Mouse (Mus musculus): ENCODE data around the gene Snx4.

- TF ChIP-seq CTCF (IDR thresholded peaks at IDR 0.05; ENCODE audit: low read depth, low read length) (no peak), GATA1 (IDR thresholded peaks at IDR 0.05; ENCODE audit: borderline replicate concordance, low read length) (no peak), TAL1 (conservative IDR thresholded peaks at IDR 0.05; ENCODE audit: low read depth, low read length) (no peak), POLR2AphosphoS5 (IDR thresholded peaks at IDR 0.05; ENCODE audit: insufficient replicate concordance, low read depth, low read length) (no peak)
These were observed 91.1 kb downstream of the Snx4 start for GRCm38 (mm10) chr16:33342356-33342755.
